In the genomic region with DNA sequence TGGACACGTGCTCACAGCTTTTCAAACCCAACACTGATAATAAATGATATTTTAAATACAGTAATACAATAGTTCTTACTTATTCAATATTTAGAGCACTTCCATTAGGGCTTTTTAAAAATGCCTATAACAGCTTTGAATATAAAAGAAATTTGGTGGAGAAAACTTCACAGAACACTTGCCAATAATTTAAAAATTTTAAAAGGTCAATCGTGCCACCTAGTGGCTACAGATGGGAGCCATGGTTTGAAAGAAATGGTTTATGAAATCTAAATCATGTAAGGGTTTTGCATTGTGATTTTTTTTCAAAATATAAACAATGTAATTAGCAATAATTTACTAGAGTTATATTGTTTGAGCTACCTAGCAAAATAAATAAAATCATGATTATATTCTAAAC, we compare ENCODE assay signal across 8 mouse cellular contexts.
DNase-seq lines count a peak whose midpoint lies in the region; ATAC-seq and TF ChIP-seq lines count a peak whose summit lies in the region.

No protein-coding gene starts in this region.

- no peak overlapping the region for H3K4me3 ChIP-seq in heart, postnatal 0 days (ENCODE audit: low read depth, low read length)
- H3K4me3 ChIP-seq in midbrain, embryonic 14.5 days (replicated peaks; ENCODE audit: low read depth, low read length) = no peak overlapping the region
- H3K4me3 ChIP-seq in midbrain, embryonic 16.5 days (ENCODE audit: low read depth, low read length) = no peak overlapping the region
- H3K4me3 ChIP-seq in thymus, adult 2 months (ENCODE audit: control insufficient read depth, insufficient read depth, low read length) = no peak overlapping the region

- intact Hi-C loops in heart, postnatal 25 days (cut with DNase I) = loop anchor here (2.0 to 10.0 kb wide), 4 partner anchors 441 to 1721 kb away; no protein-coding TSS in a partner anchor

- H3K9ac ChIP-seq in heart, postnatal 0 days (replicated peaks; ENCODE audit: low read depth, low read length) = no peak overlapping the region
- no peak overlapping the region for H3K9ac ChIP-seq in midbrain, embryonic 14.5 days (replicated peaks; ENCODE audit: low read length)
- H3K9ac ChIP-seq in midbrain, embryonic 16.5 days (ENCODE audit: low read depth, low read length) = no peak overlapping the region

- no peak for TF ChIP-seq POLR2A in thymus, adult 2 months (IDR thresholded peaks at IDR 0.05; ENCODE audit: control insufficient read depth, extremely low read depth, insufficient read depth, low read length, poor library complexity)

- ATAC-seq in heart, postnatal 0 days (ENCODE audit: insufficient read depth, low read depth) = no peak
- ATAC-seq in midbrain, embryonic 14.5 days (ENCODE audit: low FRiP score, low TSS enrichment) = no peak
- ATAC-seq in midbrain, embryonic 16.5 days = no peak

- no peaks in the 10 kb centered on the region for H3K4me1 ChIP-seq in heart, postnatal 0 days (ENCODE audit: control insufficient read depth, insufficient read depth)
- no peaks in the 10 kb centered on the region for H3K4me1 ChIP-seq in midbrain, embryonic 14.5 days (ENCODE audit: control insufficient read depth, insufficient read depth, low read length)
- no peaks in the 10 kb centered on the region for H3K4me1 ChIP-seq in midbrain, embryonic 16.5 days (ENCODE audit: control insufficient read depth, insufficient read depth, low read length)
- no peaks in the 10 kb centered on the region for H3K4me1 ChIP-seq in thymus, adult 2 months (replicated peaks; ENCODE audit: control insufficient read depth, insufficient read depth, low read length)

- DNase-seq in heart, postnatal 0 days (ENCODE audit: low spot score) = no peak
- no peak for DNase-seq in heart, postnatal 25 days (ENCODE audit: low spot score)
- peak; percentile 86 for DNase-seq in midbrain, embryonic 14.5 days
- peak; percentile 51 for DNase-seq in adipocyte (ENCODE audit: low spot score)
- DNase-seq in lung, postnatal 36 days = peak; percentile 42
- no peak for DNase-seq in thymus, adult 2 months
- DNase-seq in urinary bladder, adult 2 months (ENCODE audit: low spot score) = no peak

- WGBS in heart, postnatal 0 days = 35% methylated on average over 2 of the region's 2 CpGs
- WGBS in midbrain, embryonic 14.5 days = 48% methylated on average over 2 of the region's 2 CpGs
- WGBS in midbrain, embryonic 16.5 days = 45% methylated on average over 2 of the region's 2 CpGs
- 49% methylated on average over 2 of the region's 2 CpGs for WGBS in thymus, adult 2 months

- peak; percentile 58 for TF ChIP-seq CTCF in heart, postnatal 0 days (IDR thresholded peaks at IDR 0.05; ENCODE audit: low read depth)
- TF ChIP-seq CTCF in thymus, adult 2 months (IDR thresholded peaks at IDR 0.05; ENCODE audit: borderline replicate concordance, control insufficient read depth, extremely low read depth, insufficient read depth, low read length, poor library complexity) = no peak

- H3K4me2 ChIP-seq in heart, postnatal 0 days (ENCODE audit: low read depth, low read length) = no peak overlapping the region
- no peak overlapping the region for H3K4me2 ChIP-seq in midbrain, embryonic 14.5 days (ENCODE audit: low read length)
- no peak overlapping the region for H3K4me2 ChIP-seq in midbrain, embryonic 16.5 days (ENCODE audit: low read length)

- no peak overlapping the region for H3K27ac ChIP-seq in heart, postnatal 0 days (ENCODE audit: low read depth)
- H3K27ac ChIP-seq in midbrain, embryonic 14.5 days (replicated peaks; ENCODE audit: low read depth, low read length) = no peak overlapping the region
- no peak overlapping the region for H3K27ac ChIP-seq in midbrain, embryonic 16.5 days (ENCODE audit: low read length)
- H3K27ac ChIP-seq in thymus, adult 2 months (ENCODE audit: control insufficient read depth, insufficient read depth, low read length) = no peak overlapping the region

- no peak for TF ChIP-seq EP300 in heart, postnatal 0 days (IDR thresholded peaks at IDR 0.05; ENCODE audit: low read depth)

- H3K9me3 ChIP-seq in heart, postnatal 0 days (replicated peaks; ENCODE audit: control insufficient read depth, low read length) = no peaks in the 10 kb centered on the region
- H3K9me3 ChIP-seq in midbrain, embryonic 14.5 days (ENCODE audit: control insufficient read depth, low read length) = no peaks in the 10 kb centered on the region
- H3K9me3 ChIP-seq in midbrain, embryonic 16.5 days (replicated peaks; ENCODE audit: control insufficient read depth, low read length, poor library complexity, severe bottlenecking) = no peaks in the 10 kb centered on the region

- H3K36me3 ChIP-seq in heart, postnatal 0 days (replicated peaks; ENCODE audit: control insufficient read depth, insufficient read depth, low read length) = no peaks in the 10 kb centered on the region
- no peaks in the 10 kb centered on the region for H3K36me3 ChIP-seq in midbrain, embryonic 14.5 days (ENCODE audit: control insufficient read depth, insufficient read depth, low read length)
- no peaks in the 10 kb centered on the region for H3K36me3 ChIP-seq in midbrain, embryonic 16.5 days (ENCODE audit: control insufficient read depth, insufficient read depth, low read length)
- H3K36me3 ChIP-seq in thymus, adult 2 months (ENCODE audit: control insufficient read depth, insufficient read depth, low read length) = no peaks in the 10 kb centered on the region

- no peaks in the 10 kb centered on the region for H3K27me3 ChIP-seq in heart, postnatal 0 days (ENCODE audit: control insufficient read depth, insufficient read depth, low read length)
- H3K27me3 ChIP-seq in midbrain, embryonic 14.5 days (ENCODE audit: control insufficient read depth, insufficient read depth, low read length) = no peaks in the 10 kb centered on the region
- no peaks in the 10 kb centered on the region for H3K27me3 ChIP-seq in midbrain, embryonic 16.5 days (ENCODE audit: control insufficient read depth, insufficient read depth, low read depth, low read length)
- H3K27me3 ChIP-seq in thymus, adult 2 months (ENCODE audit: control insufficient read depth, insufficient read depth, low read length) = no peaks in the 10 kb centered on the region

Comparison
In these comparisons a context has a peak if more than half of its experiments do, and no peak if none do; other contexts are left out.
1. DNase-seq: peak in midbrain, embryonic 14.5 days (single experiment), adipocyte (single experiment) and lung, postnatal 36 days (single experiment); none in heart, postnatal 0 days (single experiment), heart, postnatal 25 days (single experiment), thymus, adult 2 months (single experiment) and urinary bladder, adult 2 months (single experiment).